8 mouse cellular contexts compared by ENCODE assay signal in the genomic region with DNA sequence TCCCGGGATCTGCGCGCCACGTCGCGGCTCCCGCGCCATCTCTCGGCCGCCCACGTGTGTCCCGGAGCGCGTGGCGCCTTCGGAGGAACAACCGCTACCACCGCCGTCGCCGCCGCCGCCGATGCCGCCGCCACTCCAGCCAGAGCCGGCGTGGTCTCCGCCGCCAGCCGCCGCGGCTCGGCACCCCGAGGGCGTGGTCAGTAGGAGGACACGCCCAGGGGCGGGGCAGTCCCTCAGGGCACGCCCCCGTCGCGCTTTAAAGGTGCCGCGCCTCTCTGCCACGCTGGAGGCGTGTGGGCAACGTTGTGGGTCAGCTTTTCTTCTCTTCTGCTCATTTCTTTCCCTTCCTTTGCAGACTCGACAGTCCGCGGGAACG. TPM values are rescaled to one million over a fixed set of nuclear protein-coding genes. Genes with fewer than 3 reads are reported as not detected.
DNase-seq lines count a peak whose midpoint lies in the region; ATAC-seq and TF ChIP-seq lines count a peak whose summit lies in the region.

Gene Fzd9, minus strand, starts transcription at position 152 of the 376 bp plus-strand sequence.

- peak within 1 kb of the TSS; percentile 53; the same call in 1 of the 2 replicates for H3K27ac ChIP-seq in embryonic facial prominence, embryonic 15.5 days (replicated peaks)
- no peak within 1 kb of the TSS for H3K27ac ChIP-seq in limb, embryonic 11.5 days (replicated peaks; ENCODE audit: low read depth, low read length)
- peak within 1 kb of the TSS; percentile 85; the same call in 1 of the 2 replicates for H3K27ac ChIP-seq in midbrain, embryonic 13.5 days
- no peak within 1 kb of the TSS for H3K27ac ChIP-seq in small intestine, adult 2 months (ENCODE audit: insufficient read depth, low read depth, low read length)

- peaks cover 23% of the 10 kb centered on the region for H3K27me3 ChIP-seq in embryonic facial prominence, embryonic 15.5 days
- peaks cover 22% of the 10 kb centered on the region for H3K27me3 ChIP-seq in limb, embryonic 11.5 days (ENCODE audit: control insufficient read depth, insufficient read depth, low read length)
- peaks cover 16% of the 10 kb centered on the region for H3K27me3 ChIP-seq in midbrain, embryonic 13.5 days
- peaks cover 14% of the 10 kb centered on the region for H3K27me3 ChIP-seq in small intestine, adult 2 months (ENCODE audit: control insufficient read depth, insufficient read depth, low read length)

- no peak for TF ChIP-seq CTCF in small intestine, adult 2 months (IDR thresholded peaks at IDR 0.05; ENCODE audit: extremely low read depth, insufficient read length, insufficient replicate concordance, low read depth, low read length)

- H3K4me3 ChIP-seq in embryonic facial prominence, embryonic 15.5 days (replicated peaks) = peak within 1 kb of the TSS; percentile 59
- peak within 1 kb of the TSS; percentile 50 for H3K4me3 ChIP-seq in limb, embryonic 11.5 days (ENCODE audit: low read depth, low read length)
- H3K4me3 ChIP-seq in midbrain, embryonic 13.5 days (replicated peaks) = peak within 1 kb of the TSS; percentile 62
- peak within 1 kb of the TSS; percentile 67 for H3K4me3 ChIP-seq in small intestine, adult 2 months (ENCODE audit: low read depth, low read length)

- DNase-seq in adrenal gland, postnatal 4 days (ENCODE audit: low spot score in 2 of 2) = peak; percentile 76 to 79
- peak; percentile 61 to 74 for DNase-seq in heart, adult 9 months (ENCODE audit: low spot score in 2 of 2)
- peak; percentile 53 to 79 for DNase-seq in kidney, adult 8-10 months
- peak; percentile 89 for DNase-seq in limb, embryonic 11.5 days (ENCODE audit: low spot score)
- DNase-seq in MN1 (ENCODE audit: low spot score) = no peak

- peak within 1 kb of the TSS; percentile 95 for H3K4me2 ChIP-seq in embryonic facial prominence, embryonic 15.5 days (replicated peaks)
- H3K4me2 ChIP-seq in limb, embryonic 11.5 days (ENCODE audit: low read depth, severe bottlenecking) = peak within 1 kb of the TSS; percentile 97
- H3K4me2 ChIP-seq in midbrain, embryonic 13.5 days (replicated peaks) = peak within 1 kb of the TSS; percentile 79

- peak within 1 kb of the TSS; percentile 27 for H3K9ac ChIP-seq in embryonic facial prominence, embryonic 15.5 days
- H3K9ac ChIP-seq in limb, embryonic 11.5 days (ENCODE audit: low read length) = peak within 1 kb of the TSS; percentile 69
- H3K9ac ChIP-seq in midbrain, embryonic 13.5 days (replicated peaks) = peak within 1 kb of the TSS; percentile 77

- H3K9me3 ChIP-seq in embryonic facial prominence, embryonic 15.5 days (replicated peaks) = no peaks in the 10 kb centered on the region
- H3K9me3 ChIP-seq in limb, embryonic 11.5 days (ENCODE audit: control insufficient read depth, low read length) = no peaks in the 10 kb centered on the region
- H3K9me3 ChIP-seq in midbrain, embryonic 13.5 days = no peaks in the 10 kb centered on the region

- H3K36me3 ChIP-seq in embryonic facial prominence, embryonic 15.5 days = peaks cover 11% of the 10 kb centered on the region
- 0 out of 2 replicates have a peak, but pooled peaks cover 2% of the 10 kb centered on the region for H3K36me3 ChIP-seq in limb, embryonic 11.5 days (ENCODE audit: control insufficient read depth, insufficient read depth, low read length)
- H3K36me3 ChIP-seq in midbrain, embryonic 13.5 days = peaks cover 15% of the 10 kb centered on the region
- H3K36me3 ChIP-seq in small intestine, adult 2 months (ENCODE audit: control insufficient read depth, insufficient read depth, low read length) = peaks cover 6% of the 10 kb centered on the region; the same call in 1 of the 2 replicates

- WGBS in embryonic facial prominence, embryonic 15.5 days = 0% methylated on average over 51 of the region's 51 CpGs
- WGBS in limb, embryonic 11.5 days = under 1% methylated on average over 47 of the region's 51 CpGs
- WGBS in midbrain, embryonic 13.5 days = under 1% methylated on average over 42 of the region's 51 CpGs
- under 1% methylated on average over 51 of the region's 51 CpGs for WGBS in small intestine, adult 2 months

- no peak for TF ChIP-seq POLR2A in small intestine, adult 2 months (IDR thresholded peaks at IDR 0.05; ENCODE audit: low read depth, low read length)

- peaks cover 33% of the 10 kb centered on the region for H3K4me1 ChIP-seq in embryonic facial prominence, embryonic 15.5 days
- H3K4me1 ChIP-seq in limb, embryonic 11.5 days (ENCODE audit: control insufficient read depth, insufficient read depth, low read length) = peaks cover 21% of the 10 kb centered on the region
- peaks cover 60% of the 10 kb centered on the region for H3K4me1 ChIP-seq in midbrain, embryonic 13.5 days (replicated peaks)
- H3K4me1 ChIP-seq in small intestine, adult 2 months (ENCODE audit: control insufficient read depth, insufficient read depth, insufficient read length, low read length) = peaks cover 12% of the 10 kb centered on the region

- peak; percentile 87 for ATAC-seq in embryonic facial prominence, embryonic 15.5 days (ENCODE audit: insufficient number of reproducible peaks, low FRiP score, low TSS enrichment, low read depth)
- peak; percentile 76; the same call in 1 of the 2 replicates for ATAC-seq in limb, embryonic 11.5 days (ENCODE audit: insufficient number of reproducible peaks, low FRiP score, low TSS enrichment, low read depth)
- peak; percentile 65 for ATAC-seq in midbrain, embryonic 13.5 days

RNA-seq across cellular contexts. Expression of gene Fzd9, which starts in this region (rescaled TPM):
- 1 to 10 TPM; 2.6 to 2.8 TPM for total RNA-seq in adrenal gland, postnatal 4 days (2021)
- polyA plus RNA-seq in embryonic facial prominence, embryonic 15.5 days (2015; fragmentation: Nextera tagmentation; extraction: Ambion mirVana) = 16.0 and 16.2 TPM in 2 replicates
- 3.3 TPM in 2 replicates for polyA plus RNA-seq in limb, embryonic 11.5 days (2014; fragmentation: Nextera tagmentation; extraction: Ambion mirVana)
- polyA plus RNA-seq in midbrain, embryonic 13.5 days (2015; fragmentation: Nextera tagmentation; extraction: Ambion mirVana) = 11.3 and 12.2 TPM in 2 replicates
- 2.2 and 8.7 TPM in 2 replicates for polyA plus RNA-seq in small intestine, adult 2 months (2012; rRNA removed)

Comparison
In these comparisons a context has a peak if more than half of its experiments do, and no peak if none do; other contexts are left out.
1. H3K27ac ChIP-seq: peak in embryonic facial prominence, embryonic 15.5 days (single experiment) and midbrain, embryonic 13.5 days (single experiment); none in limb, embryonic 11.5 days (single experiment) and small intestine, adult 2 months (single experiment).
2. H3K9ac ChIP-seq: peak in every context shown above with its lines; median percentile 77 in midbrain, embryonic 13.5 days; 69 in limb, embryonic 11.5 days; 27 in embryonic facial prominence, embryonic 15.5 days.
3. Peak in every context shown above with its lines, with median percentiles within 50 percentile points of each other: ATAC-seq, H3K4me2 ChIP-seq and H3K4me3 ChIP-seq.